Mouse (Mus musculus) forebrain, embryonic 12.5 days (tissue): ENCODE measurements around the gene Dph3. TPM values are rescaled to one million over a fixed set of nuclear protein-coding genes. Genes with fewer than 3 reads are reported as not detected.
"Not testable (repeated sequence)": the region's sequence is repeated elsewhere in the genome, so short reads cannot be mapped to it uniquely, and the experiment has no call there.

Experiments
- ATAC-seq: fragments of 200-750 bp; cut with Nextera tagmentation; 2 replicates; pipeline ENCODE4 v1.8.0; 2017; ENCODE audit warnings: moderate TSS enrichment; ENCODE audit not compliant: low FRiP score
- H3K27ac ChIP-seq: fragments of 300-500 bp; sonication (generic); 2 replicates; pipeline ENCODE4 v1.5.1; 2016; ENCODE audit warnings: mild to moderate bottlenecking
- H3K27me3 ChIP-seq: fragments of 300-500 bp; sonication (generic); 2 replicates; pipeline ENCODE4 v1.6.1; 2016; ENCODE audit warnings: mild to moderate bottlenecking
- H3K36me3 ChIP-seq: fragments of 300-500 bp; sonication (generic); replicated peaks from 2 replicates; pipeline ENCODE4 v1.6.1; 2016; ENCODE audit warnings: mild to moderate bottlenecking
- H3K4me1 ChIP-seq: fragments of 300-500 bp; sonication (generic); 2 replicates; pipeline ENCODE4 v1.6.1; 2016
- H3K4me2 ChIP-seq: fragments of 300-500 bp; sonication (generic); 2 replicates; pipeline ENCODE4 v1.6.1; 2016; ENCODE audit warnings: mild to moderate bottlenecking, moderate library complexity
- H3K4me3 ChIP-seq: fragments of 300-500 bp; sonication (generic); replicated peaks from 2 replicates; pipeline ENCODE4 v1.5.1; 2016; ENCODE audit warnings: mild to moderate bottlenecking
- H3K9ac ChIP-seq: fragments of 300-500 bp; sonication (generic); 2 replicates; pipeline ENCODE4 v1.6.1; 2016; ENCODE audit warnings: mild to moderate bottlenecking
- H3K9me3 ChIP-seq: fragments of 300-500 bp; sonication (generic); 2 replicates; pipeline ENCODE4 v1.6.1; 2016
- WGBS: fragments of 180-500 bp; shearing (Covaris S2); methylation state at CpG from one replicate; pipeline ENCODE4 v1.1.7; 2016; 5-methylcytosine and 5-hydroxymethylcytosine counted together
- polyA plus RNA-seq: library from polyadenylated mRNA; unstranded; fragments of >200 nt; fragmentation: Nextera tagmentation; extraction: Ambion mirVana; gene quantifications from 2 replicates; pipeline ENCODE4 v1.2.1, GENCODE M21; 2016

The Dph3 gene
- 86.9 and 90.4 TPM in 2 replicates for polyA plus RNA-seq

- no peaks in the 10 kb centered on the region for H3K9me3 ChIP-seq
- H3K27me3 ChIP-seq: no peaks in the 10 kb centered on the region
- peak; percentile 97 for ATAC-seq
- peak within 1 kb of the TSS; percentile 84 for H3K27ac ChIP-seq
- peaks cover 23% of the 10 kb centered on the region for H3K36me3 ChIP-seq
- H3K4me3 ChIP-seq: peak within 1 kb of the TSS; percentile 64
- peak within 1 kb of the TSS; percentile 63 for H3K4me2 ChIP-seq
- peak within 1 kb of the TSS; percentile 69 for H3K9ac ChIP-seq
- peaks cover 20% of the 10 kb centered on the region for H3K4me1 ChIP-seq
- 1% methylated on average over 43 of the region's 43 CpGs for WGBS
Observed at GRCm38 (mm10) chr14:32085486-32086201, at the start of gene Dph3. Gene Dph3, minus strand, starts transcription at chr14:32085729.

- WGBS: 83% methylated on average over 2 of the region's 2 CpGs
Observed at GRCm38 (mm10) chr14:32134293-32134692, 48.8 kb upstream of the Dph3 start.

GRCm38 (mm10) chr14:32131836-32132235 lies 46.3 kb upstream of the Dph3 start:
- no peak for ATAC-seq
- H3K4me2 ChIP-seq: no peak overlapping the region
- WGBS: 90% methylated on average over 4 of the region's 4 CpGs
- H3K27ac ChIP-seq: no peak overlapping the region
- H3K9me3 ChIP-seq: no peaks in the 10 kb centered on the region
- H3K27me3 ChIP-seq: no peaks in the 10 kb centered on the region
- no peak overlapping the region for H3K9ac ChIP-seq
- H3K4me3 ChIP-seq: no peak overlapping the region
- no peaks in the 10 kb centered on the region for H3K4me1 ChIP-seq
- no peaks in the 10 kb centered on the region for H3K36me3 ChIP-seq

More at GRCm38 (mm10) chr14:32134293-32134692, 48.8 kb upstream of the Dph3 start:
- H3K4me1 ChIP-seq: no peaks in the 10 kb centered on the region
- H3K4me2 ChIP-seq: no peak overlapping the region
- H3K36me3 ChIP-seq: no peaks in the 10 kb centered on the region
- no peak overlapping the region for H3K9ac ChIP-seq
- ATAC-seq: no peak
- no peaks in the 10 kb centered on the region for H3K9me3 ChIP-seq
- H3K27ac ChIP-seq: no peak overlapping the region
- no peaks in the 10 kb centered on the region for H3K27me3 ChIP-seq
- H3K4me3 ChIP-seq: no peak overlapping the region

- Histone ChIP-seq H3K9ac (no peak overlapping the region), H3K4me1 (no peaks in the 10 kb centered on the region), H3K36me3 (no peaks in the 10 kb centered on the region), H3K9me3 (no peaks in the 10 kb centered on the region), H3K27me3 (no peaks in the 10 kb centered on the region), H3K4me2 (no peak overlapping the region), H3K4me3 (no peak overlapping the region), H3K27ac (no peak overlapping the region)
- 81% methylated on average over 5 of the region's 5 CpGs for WGBS
- no peak for ATAC-seq
Observed at GRCm38 (mm10) chr14:32128409-32128808, 42.9 kb upstream of the Dph3 start.

- not testable (repeated sequence) for H3K9ac ChIP-seq, ATAC-seq, H3K9me3 ChIP-seq, H3K27me3 ChIP-seq, H3K4me1 ChIP-seq, H3K27ac ChIP-seq, H3K4me2 ChIP-seq, H3K4me3 ChIP-seq, H3K36me3 ChIP-seq
- WGBS: 79% methylated on average over 5 of the region's 5 CpGs
Observed at GRCm38 (mm10) chr14:32125256-32125655, 39.7 kb upstream of the Dph3 start.

GRCm38 (mm10) chr14:32124261-32124660 lies 38.7 kb upstream of the Dph3 start:
- no peak for ATAC-seq
- Histone ChIP-seq H3K4me2 (no peak overlapping the region), H3K27ac (no peak overlapping the region), H3K9me3 (no peaks in the 10 kb centered on the region), H3K4me3 (no peak overlapping the region), H3K36me3 (no peaks in the 10 kb centered on the region), H3K4me1 (no peaks in the 10 kb centered on the region), H3K9ac (no peak overlapping the region), H3K27me3 (no peaks in the 10 kb centered on the region)
- WGBS: 54% methylated on average over 3 of the region's 3 CpGs

GRCm38 (mm10) chr14:32121920-32122315 lies 36.4 kb upstream of the Dph3 start:
- no peaks in the 10 kb centered on the region for H3K36me3 ChIP-seq
- no peak overlapping the region for H3K9ac ChIP-seq
- no peaks in the 10 kb centered on the region for H3K27me3 ChIP-seq
- no peaks in the 10 kb centered on the region for H3K9me3 ChIP-seq
- WGBS: 29% methylated on average over 2 of the region's 2 CpGs
- H3K4me1 ChIP-seq: no peaks in the 10 kb centered on the region
- no peak overlapping the region for H3K4me3 ChIP-seq
- no peak for ATAC-seq
- no peak overlapping the region for H3K27ac ChIP-seq
- no peak overlapping the region for H3K4me2 ChIP-seq

- Histone ChIP-seq H3K4me1 (no peaks in the 10 kb centered on the region), H3K36me3 (no peaks in the 10 kb centered on the region), H3K27me3 (no peaks in the 10 kb centered on the region), H3K9ac (no peak overlapping the region), H3K4me3 (no peak overlapping the region), H3K27ac (no peak overlapping the region), H3K4me2 (no peak overlapping the region), H3K9me3 (no peaks in the 10 kb centered on the region)
- ATAC-seq: no peak
- 81% methylated on average over 11 of the region's 11 CpGs for WGBS
Observed at GRCm38 (mm10) chr14:32120940-32121919, 35.7 kb upstream of the Dph3 start.

GRCm38 (mm10) chr14:32112124-32112523 lies 26.6 kb upstream of the Dph3 start:
- 91% methylated on average over 10 of the region's 10 CpGs for WGBS
- not testable (repeated sequence) for H3K36me3 ChIP-seq, H3K4me3 ChIP-seq, ATAC-seq, H3K9me3 ChIP-seq, H3K4me1 ChIP-seq, H3K27me3 ChIP-seq, H3K4me2 ChIP-seq, H3K27ac ChIP-seq, H3K9ac ChIP-seq

- ATAC-seq: no peak
- Histone ChIP-seq H3K4me1 (no peaks in the 10 kb centered on the region), H3K4me3 (no peak overlapping the region), H3K27me3 (no peaks in the 10 kb centered on the region), H3K9me3 (no peaks in the 10 kb centered on the region), H3K9ac (no peak overlapping the region), H3K36me3 (peaks cover 20% of the 10 kb centered on the region), H3K27ac (no peak overlapping the region), H3K4me2 (no peak overlapping the region)
- WGBS: 88% methylated on average over 4 of the region's 4 CpGs
Observed at GRCm38 (mm10) chr14:32106911-32107310, 21.4 kb upstream of the Dph3 start.

- ATAC-seq: no peak
- WGBS: 67% methylated on average over 7 of the region's 7 CpGs
- no peak overlapping the region for H3K4me2 ChIP-seq
- peaks cover 25% of the 10 kb centered on the region for H3K36me3 ChIP-seq
- H3K9me3 ChIP-seq: no peaks in the 10 kb centered on the region
- no peak overlapping the region for H3K9ac ChIP-seq
- no peaks in the 10 kb centered on the region for H3K4me1 ChIP-seq
- no peaks in the 10 kb centered on the region for H3K27me3 ChIP-seq
- no peak overlapping the region for H3K27ac ChIP-seq
- no peak overlapping the region for H3K4me3 ChIP-seq
Observed at GRCm38 (mm10) chr14:32105663-32106062, 20.1 kb upstream of the Dph3 start.

GRCm38 (mm10) chr14:32103556-32103955 lies 18.0 kb upstream of the Dph3 start:
- no peak for ATAC-seq
- peaks cover 46% of the 10 kb centered on the region for H3K36me3 ChIP-seq
- H3K4me3 ChIP-seq: no peak overlapping the region
- no peak overlapping the region for H3K27ac ChIP-seq
- no peaks in the 10 kb centered on the region for H3K4me1 ChIP-seq
- no peak overlapping the region for H3K4me2 ChIP-seq
- H3K9me3 ChIP-seq: no peaks in the 10 kb centered on the region
- no peak overlapping the region for H3K9ac ChIP-seq
- WGBS: 86% methylated on average over 4 of the region's 4 CpGs
- H3K27me3 ChIP-seq: no peaks in the 10 kb centered on the region
